Mouse (Mus musculus): Measurements from ENCODE around the gene Clgn. TPM values are rescaled to one million over a fixed set of nuclear protein-coding genes. Genes with fewer than 3 reads are reported as not detected.

The Clgn gene
- polyA plus RNA-seq, 1 experiment from 2014 or later: 4.6 TPM

- 85% methylated on average over 2 of the region's 2 CpGs for WGBS
- Histone ChIP-seq H3K9me3 (replicated peaks; ENCODE audit: control insufficient read depth, low read length) (no peaks in the 10 kb centered on the region), H3K4me2 (ENCODE audit: low read depth, low read length) (no peak overlapping the region), H3K9ac (replicated peaks; ENCODE audit: low read length) (no peak overlapping the region), H3K4me3 (ENCODE audit: low read depth, low read length) (no peak overlapping the region), H3K36me3 (replicated peaks; ENCODE audit: control insufficient read depth, insufficient read depth, low read depth, low read length) (no peaks in the 10 kb centered on the region), H3K27ac (replicated peaks; ENCODE audit: low read depth, low read length) (no peak overlapping the region), H3K4me1 (ENCODE audit: control insufficient read depth, insufficient read depth, low read length) (no peaks in the 10 kb centered on the region), H3K27me3 (ENCODE audit: control insufficient read depth, insufficient read depth, low read length) (no peaks in the 10 kb centered on the region)
- DNase-seq (ENCODE audit: low spot score) (no peak), ATAC-seq (replicated peaks; ENCODE audit: insufficient number of reproducible peaks, low FRiP score, low TSS enrichment, low read depth) (no peak)
Measured at GRCm38 (mm10) chr8:83381016-83381415, 8.7 kb upstream of the Clgn start.

- H3K9me3 ChIP-seq (replicated peaks; ENCODE audit: control insufficient read depth, low read length): no peaks in the 10 kb centered on the region
- no peak overlapping the region for H3K4me2 ChIP-seq (ENCODE audit: low read depth, low read length)
- no peak overlapping the region for H3K9ac ChIP-seq (replicated peaks; ENCODE audit: low read length)
- no peaks in the 10 kb centered on the region for H3K36me3 ChIP-seq (replicated peaks; ENCODE audit: control insufficient read depth, insufficient read depth, low read depth, low read length)
- H3K27me3 ChIP-seq (ENCODE audit: control insufficient read depth, insufficient read depth, low read length): no peaks in the 10 kb centered on the region
- DNase-seq (ENCODE audit: low spot score) (no peak), ATAC-seq (replicated peaks; ENCODE audit: insufficient number of reproducible peaks, low FRiP score, low TSS enrichment, low read depth) (no peak)
- 39% methylated on average over 2 of the region's 2 CpGs for WGBS
- H3K4me3 ChIP-seq (ENCODE audit: low read depth, low read length): no peak overlapping the region
- no peak overlapping the region for H3K27ac ChIP-seq (replicated peaks; ENCODE audit: low read depth, low read length)
- H3K4me1 ChIP-seq (ENCODE audit: control insufficient read depth, insufficient read depth, low read length): no peaks in the 10 kb centered on the region
Measured at GRCm38 (mm10) chr8:83382850-83383249, 6.8 kb upstream of the Clgn start.

GRCm38 (mm10) chr8:83390006-83390701 lies 487 bp downstream of the Clgn start:
- Histone ChIP-seq H3K9ac (replicated peaks; ENCODE audit: low read length) (peak overlapping the region; percentile 58), H3K9me3 (replicated peaks; ENCODE audit: control insufficient read depth, low read length) (no peaks in the 10 kb centered on the region), H3K4me2 (ENCODE audit: low read depth, low read length) (peak overlapping the region; percentile 75), H3K27me3 (ENCODE audit: control insufficient read depth, insufficient read depth, low read length) (peaks cover 3% of the 10 kb centered on the region; the same call in 1 of the 2 replicates), H3K27ac (replicated peaks; ENCODE audit: low read depth, low read length) (no peak overlapping the region), H3K4me1 (ENCODE audit: control insufficient read depth, insufficient read depth, low read length) (no peaks in the 10 kb centered on the region), H3K36me3 (replicated peaks; ENCODE audit: control insufficient read depth, insufficient read depth, low read depth, low read length) (no peaks in the 10 kb centered on the region), H3K4me3 (ENCODE audit: low read depth, low read length) (peak overlapping the region; percentile 48)
- 5% methylated on average over 14 of the region's 14 CpGs for WGBS
- DNase-seq (ENCODE audit: low spot score): no peak
- ATAC-seq (replicated peaks; ENCODE audit: insufficient number of reproducible peaks, low FRiP score, low TSS enrichment, low read depth): peak; percentile 70

GRCm38 (mm10) chr8:83392521-83392920 lies 2.9 kb downstream of the Clgn start:
- Histone ChIP-seq H3K9ac (replicated peaks; ENCODE audit: low read length) (no peak overlapping the region), H3K36me3 (replicated peaks; ENCODE audit: control insufficient read depth, insufficient read depth, low read depth, low read length) (no peaks in the 10 kb centered on the region), H3K4me2 (ENCODE audit: low read depth, low read length) (no peak overlapping the region), H3K9me3 (replicated peaks; ENCODE audit: control insufficient read depth, low read length) (no peaks in the 10 kb centered on the region), H3K4me3 (ENCODE audit: low read depth, low read length) (no peak overlapping the region), H3K4me1 (ENCODE audit: control insufficient read depth, insufficient read depth, low read length) (no peaks in the 10 kb centered on the region), H3K27me3 (ENCODE audit: control insufficient read depth, insufficient read depth, low read length) (peaks cover 3% of the 10 kb centered on the region; the same call in 1 of the 2 replicates), H3K27ac (replicated peaks; ENCODE audit: low read depth, low read length) (no peak overlapping the region)
- ATAC-seq (replicated peaks; ENCODE audit: insufficient number of reproducible peaks, low FRiP score, low TSS enrichment, low read depth) (no peak), DNase-seq (ENCODE audit: low spot score) (no peak)
- 59% methylated on average over 1 of the region's 1 CpGs for WGBS

GRCm38 (mm10) chr8:83394325-83394724 lies 4.7 kb downstream of the Clgn start:
- Histone ChIP-seq H3K9me3 (replicated peaks; ENCODE audit: control insufficient read depth, low read length) (no peaks in the 10 kb centered on the region), H3K27ac (replicated peaks; ENCODE audit: low read depth, low read length) (no peak overlapping the region), H3K4me1 (ENCODE audit: control insufficient read depth, insufficient read depth, low read length) (no peaks in the 10 kb centered on the region), H3K4me2 (ENCODE audit: low read depth, low read length) (no peak overlapping the region), H3K27me3 (ENCODE audit: control insufficient read depth, insufficient read depth, low read length) (peaks cover 3% of the 10 kb centered on the region; the same call in 1 of the 2 replicates), H3K4me3 (ENCODE audit: low read depth, low read length) (no peak overlapping the region), H3K36me3 (replicated peaks; ENCODE audit: control insufficient read depth, insufficient read depth, low read depth, low read length) (no peaks in the 10 kb centered on the region), H3K9ac (replicated peaks; ENCODE audit: low read length) (no peak overlapping the region)
- 91% methylated on average over 5 of the region's 5 CpGs for WGBS
- no peak for ATAC-seq (replicated peaks; ENCODE audit: insufficient number of reproducible peaks, low FRiP score, low TSS enrichment, low read depth)
- no peak for DNase-seq (ENCODE audit: low spot score)

GRCm38 (mm10) chr8:83396680-83397079 lies 7.0 kb downstream of the Clgn start:
- DNase-seq (ENCODE audit: low spot score): no peak
- Histone ChIP-seq H3K27me3 (ENCODE audit: control insufficient read depth, insufficient read depth, low read length) (no peaks in the 10 kb centered on the region), H3K27ac (replicated peaks; ENCODE audit: low read depth, low read length) (no peak overlapping the region), H3K4me3 (ENCODE audit: low read depth, low read length) (no peak overlapping the region), H3K4me1 (ENCODE audit: control insufficient read depth, insufficient read depth, low read length) (no peaks in the 10 kb centered on the region), H3K4me2 (ENCODE audit: low read depth, low read length) (no peak overlapping the region), H3K9ac (replicated peaks; ENCODE audit: low read length) (no peak overlapping the region), H3K9me3 (replicated peaks; ENCODE audit: control insufficient read depth, low read length) (no peaks in the 10 kb centered on the region), H3K36me3 (replicated peaks; ENCODE audit: control insufficient read depth, insufficient read depth, low read depth, low read length) (no peaks in the 10 kb centered on the region)
- WGBS: 89% methylated on average over 6 of the region's 6 CpGs
- ATAC-seq (replicated peaks; ENCODE audit: insufficient number of reproducible peaks, low FRiP score, low TSS enrichment, low read depth): no peak

- Histone ChIP-seq H3K27me3 (ENCODE audit: control insufficient read depth, insufficient read depth, low read length) (no peaks in the 10 kb centered on the region), H3K36me3 (replicated peaks; ENCODE audit: control insufficient read depth, insufficient read depth, low read depth, low read length) (no peaks in the 10 kb centered on the region), H3K4me1 (ENCODE audit: control insufficient read depth, insufficient read depth, low read length) (no peaks in the 10 kb centered on the region), H3K4me3 (ENCODE audit: low read depth, low read length) (no peak overlapping the region), H3K27ac (replicated peaks; ENCODE audit: low read depth, low read length) (no peak overlapping the region), H3K4me2 (ENCODE audit: low read depth, low read length) (no peak overlapping the region), H3K9me3 (replicated peaks; ENCODE audit: control insufficient read depth, low read length) (no peaks in the 10 kb centered on the region), H3K9ac (replicated peaks; ENCODE audit: low read length) (no peak overlapping the region)
- ATAC-seq (replicated peaks; ENCODE audit: insufficient number of reproducible peaks, low FRiP score, low TSS enrichment, low read depth): no peak
- WGBS: 76% methylated on average over 4 of the region's 4 CpGs
- DNase-seq (ENCODE audit: low spot score): no peak
Measured at GRCm38 (mm10) chr8:83397726-83398125, 8.1 kb downstream of the Clgn start.

GRCm38 (mm10) chr8:83405548-83405947 lies 15.9 kb downstream of the Clgn start:
- H3K9me3 ChIP-seq (replicated peaks; ENCODE audit: control insufficient read depth, low read length): no peaks in the 10 kb centered on the region
- no peaks in the 10 kb centered on the region for H3K36me3 ChIP-seq (replicated peaks; ENCODE audit: control insufficient read depth, insufficient read depth, low read depth, low read length)
- no peak overlapping the region for H3K27ac ChIP-seq (replicated peaks; ENCODE audit: low read depth, low read length)
- H3K4me2 ChIP-seq (ENCODE audit: low read depth, low read length): no peak overlapping the region
- H3K9ac ChIP-seq (replicated peaks; ENCODE audit: low read length): no peak overlapping the region
- no peaks in the 10 kb centered on the region for H3K4me1 ChIP-seq (ENCODE audit: control insufficient read depth, insufficient read depth, low read length)
- no peak overlapping the region for H3K4me3 ChIP-seq (ENCODE audit: low read depth, low read length)
- ATAC-seq (replicated peaks; ENCODE audit: insufficient number of reproducible peaks, low FRiP score, low TSS enrichment, low read depth) (no peak), DNase-seq (ENCODE audit: low spot score) (no peak)
- no peaks in the 10 kb centered on the region for H3K27me3 ChIP-seq (ENCODE audit: control insufficient read depth, insufficient read depth, low read length)
- 79% methylated on average over 10 of the region's 10 CpGs for WGBS

Measured in embryonic facial prominence, embryonic 11.5 days (tissue).